Mouse (Mus musculus): ENCODE measurements around the gene Ahnak. TPM values are rescaled to one million over a fixed set of nuclear protein-coding genes. Genes with fewer than 3 reads are reported as not detected.

Gene Ahnak
- polyA plus RNA-seq, 1 experiment from 2014 or later = 20.8 TPM

- ATAC-seq = peak; percentile 82
- Histone ChIP-seq H3K4me2 (ENCODE audit: low read depth, low read length) (no peak overlapping the region), H3K27ac (ENCODE audit: low read length) (peak overlapping the region; percentile 68), H3K9me3 (ENCODE audit: control insufficient read depth, low read length) (no peaks in the 10 kb centered on the region), H3K9ac (ENCODE audit: low read depth, low read length) (0 out of 2 replicates have a peak overlapping the region, but pooled peaks have one; percentile 7), H3K36me3 (ENCODE audit: control insufficient read depth, insufficient read depth, low read length) (no peaks in the 10 kb centered on the region), H3K4me3 (ENCODE audit: low read length) (no peak overlapping the region), H3K4me1 (ENCODE audit: control insufficient read depth, insufficient read depth, low read length) (peaks cover 21% of the 10 kb centered on the region), H3K27me3 (replicated peaks; ENCODE audit: control insufficient read depth, insufficient read depth, low read length) (no peaks in the 10 kb centered on the region)
- 33% methylated on average over 9 of the region's 9 CpGs for WGBS
These were observed 76.8 kb downstream of the Ahnak start for GRCm38 (mm10) chr19:9065621-9066561.

- H3K4me2 ChIP-seq (ENCODE audit: low read depth, low read length) = no peak overlapping the region
- H3K9me3 ChIP-seq (ENCODE audit: control insufficient read depth, low read length) = no peaks in the 10 kb centered on the region
- peaks cover 31% of the 10 kb centered on the region for H3K4me1 ChIP-seq (ENCODE audit: control insufficient read depth, insufficient read depth, low read length)
- H3K4me3 ChIP-seq (ENCODE audit: low read length) = no peak overlapping the region
- no peaks in the 10 kb centered on the region for H3K27me3 ChIP-seq (replicated peaks; ENCODE audit: control insufficient read depth, insufficient read depth, low read length)
- 70% methylated on average over 5 of the region's 5 CpGs for WGBS
- no peak overlapping the region for H3K27ac ChIP-seq (ENCODE audit: low read length)
- no peak overlapping the region for H3K9ac ChIP-seq (ENCODE audit: low read depth, low read length)
- H3K36me3 ChIP-seq (ENCODE audit: control insufficient read depth, insufficient read depth, low read length) = no peaks in the 10 kb centered on the region
- no peak for ATAC-seq
These were observed 78.2 kb downstream of the Ahnak start for GRCm38 (mm10) chr19:9067292-9067691.

- 40% methylated on average over 8 of the region's 8 CpGs for WGBS
- peak; percentile 44; the same call in 1 of the 2 replicates for ATAC-seq
- H3K9ac ChIP-seq (ENCODE audit: low read depth, low read length) = no peak overlapping the region
- no peak overlapping the region for H3K4me3 ChIP-seq (ENCODE audit: low read length)
- H3K4me2 ChIP-seq (ENCODE audit: low read depth, low read length) = no peak overlapping the region
- no peaks in the 10 kb centered on the region for H3K9me3 ChIP-seq (ENCODE audit: control insufficient read depth, low read length)
- H3K27me3 ChIP-seq (replicated peaks; ENCODE audit: control insufficient read depth, insufficient read depth, low read length) = no peaks in the 10 kb centered on the region
- peaks cover 37% of the 10 kb centered on the region for H3K4me1 ChIP-seq (ENCODE audit: control insufficient read depth, insufficient read depth, low read length)
- no peaks in the 10 kb centered on the region for H3K36me3 ChIP-seq (ENCODE audit: control insufficient read depth, insufficient read depth, low read length)
- peak overlapping the region; percentile 89 for H3K27ac ChIP-seq (ENCODE audit: low read length)
These were observed 80.7 kb downstream of the Ahnak start for GRCm38 (mm10) chr19:9069687-9070307.

- peak; percentile 16; the same call in 1 of the 2 replicates for ATAC-seq
- Histone ChIP-seq H3K9me3 (ENCODE audit: control insufficient read depth, low read length) (no peaks in the 10 kb centered on the region), H3K4me3 (ENCODE audit: low read length) (no peak overlapping the region), H3K4me1 (ENCODE audit: control insufficient read depth, insufficient read depth, low read length) (peaks cover 37% of the 10 kb centered on the region), H3K4me2 (ENCODE audit: low read depth, low read length) (no peak overlapping the region), H3K27me3 (replicated peaks; ENCODE audit: control insufficient read depth, insufficient read depth, low read length) (no peaks in the 10 kb centered on the region), H3K36me3 (ENCODE audit: control insufficient read depth, insufficient read depth, low read length) (no peaks in the 10 kb centered on the region), H3K27ac (ENCODE audit: low read length) (peak overlapping the region; percentile 89), H3K9ac (ENCODE audit: low read depth, low read length) (no peak overlapping the region)
- 38% methylated on average over 2 of the region's 2 CpGs for WGBS
These were observed 81.2 kb downstream of the Ahnak start for GRCm38 (mm10) chr19:9070316-9070715.

GRCm38 (mm10) chr19:9071456-9072156 lies 82.5 kb downstream of the Ahnak start:
- peak; percentile 47 for ATAC-seq
- WGBS = 46% methylated on average over 7 of the region's 7 CpGs
- H3K9me3 ChIP-seq (ENCODE audit: control insufficient read depth, low read length) = no peaks in the 10 kb centered on the region
- peak overlapping the region; percentile 15; the same call in 1 of the 2 replicates for H3K9ac ChIP-seq (ENCODE audit: low read depth, low read length)
- peak overlapping the region; percentile 89 for H3K27ac ChIP-seq (ENCODE audit: low read length)
- no peaks in the 10 kb centered on the region for H3K27me3 ChIP-seq (replicated peaks; ENCODE audit: control insufficient read depth, insufficient read depth, low read length)
- H3K36me3 ChIP-seq (ENCODE audit: control insufficient read depth, insufficient read depth, low read length) = no peaks in the 10 kb centered on the region
- no peak overlapping the region for H3K4me3 ChIP-seq (ENCODE audit: low read length)
- peaks cover 25% of the 10 kb centered on the region for H3K4me1 ChIP-seq (ENCODE audit: control insufficient read depth, insufficient read depth, low read length)
- H3K4me2 ChIP-seq (ENCODE audit: low read depth, low read length) = no peak overlapping the region

- peak overlapping the region; percentile 89 for H3K27ac ChIP-seq (ENCODE audit: low read length)
- H3K4me1 ChIP-seq (ENCODE audit: control insufficient read depth, insufficient read depth, low read length) = peaks cover 24% of the 10 kb centered on the region
- H3K4me3 ChIP-seq (ENCODE audit: low read length) = no peak overlapping the region
- no peak overlapping the region for H3K4me2 ChIP-seq (ENCODE audit: low read depth, low read length)
- no peaks in the 10 kb centered on the region for H3K36me3 ChIP-seq (ENCODE audit: control insufficient read depth, insufficient read depth, low read length)
- no peak for ATAC-seq
- H3K9me3 ChIP-seq (ENCODE audit: control insufficient read depth, low read length) = no peaks in the 10 kb centered on the region
- WGBS = 60% methylated on average over 2 of the region's 2 CpGs
- H3K9ac ChIP-seq (ENCODE audit: low read depth, low read length) = no peak overlapping the region
- H3K27me3 ChIP-seq (replicated peaks; ENCODE audit: control insufficient read depth, insufficient read depth, low read length) = no peaks in the 10 kb centered on the region
These were observed 83.1 kb downstream of the Ahnak start for GRCm38 (mm10) chr19:9072157-9072530.

GRCm38 (mm10) chr19:9073776-9074411 lies 84.8 kb downstream of the Ahnak start:
- no peaks in the 10 kb centered on the region for H3K36me3 ChIP-seq (ENCODE audit: control insufficient read depth, insufficient read depth, low read length)
- no peak overlapping the region for H3K4me3 ChIP-seq (ENCODE audit: low read length)
- peaks cover 30% of the 10 kb centered on the region for H3K4me1 ChIP-seq (ENCODE audit: control insufficient read depth, insufficient read depth, low read length)
- no peaks in the 10 kb centered on the region for H3K27me3 ChIP-seq (replicated peaks; ENCODE audit: control insufficient read depth, insufficient read depth, low read length)
- H3K27ac ChIP-seq (ENCODE audit: low read length) = peak overlapping the region; percentile 42; the same call in 1 of the 2 replicates
- H3K9ac ChIP-seq (ENCODE audit: low read depth, low read length) = no peak overlapping the region
- ATAC-seq = no peak
- no peak overlapping the region for H3K4me2 ChIP-seq (ENCODE audit: low read depth, low read length)
- no peaks in the 10 kb centered on the region for H3K9me3 ChIP-seq (ENCODE audit: control insufficient read depth, low read length)
- 59% methylated on average over 12 of the region's 12 CpGs for WGBS

GRCm38 (mm10) chr19:9074424-9074823 lies 85.3 kb downstream of the Ahnak start:
- Histone ChIP-seq H3K27me3 (replicated peaks; ENCODE audit: control insufficient read depth, insufficient read depth, low read length) (no peaks in the 10 kb centered on the region), H3K36me3 (ENCODE audit: control insufficient read depth, insufficient read depth, low read length) (no peaks in the 10 kb centered on the region), H3K4me1 (ENCODE audit: control insufficient read depth, insufficient read depth, low read length) (peaks cover 31% of the 10 kb centered on the region), H3K27ac (ENCODE audit: low read length) (peak overlapping the region; percentile 11; the same call in 1 of the 2 replicates), H3K9me3 (ENCODE audit: control insufficient read depth, low read length) (no peaks in the 10 kb centered on the region), H3K4me3 (ENCODE audit: low read length) (no peak overlapping the region), H3K9ac (ENCODE audit: low read depth, low read length) (no peak overlapping the region), H3K4me2 (ENCODE audit: low read depth, low read length) (no peak overlapping the region)
- no peak for ATAC-seq
- 60% methylated on average over 4 of the region's 4 CpGs for WGBS

- Histone ChIP-seq H3K36me3 (ENCODE audit: control insufficient read depth, insufficient read depth, low read length) (no peaks in the 10 kb centered on the region), H3K4me2 (ENCODE audit: low read depth, low read length) (no peak overlapping the region), H3K27me3 (replicated peaks; ENCODE audit: control insufficient read depth, insufficient read depth, low read length) (no peaks in the 10 kb centered on the region), H3K4me1 (ENCODE audit: control insufficient read depth, insufficient read depth, low read length) (peaks cover 37% of the 10 kb centered on the region), H3K4me3 (ENCODE audit: low read length) (no peak overlapping the region), H3K27ac (ENCODE audit: low read length) (no peak overlapping the region), H3K9me3 (ENCODE audit: control insufficient read depth, low read length) (no peaks in the 10 kb centered on the region), H3K9ac (ENCODE audit: low read depth, low read length) (no peak overlapping the region)
- 73% methylated on average over 2 of the region's 2 CpGs for WGBS
- no peak for ATAC-seq
These were observed 86.5 kb downstream of the Ahnak start for GRCm38 (mm10) chr19:9075558-9075957.
